Mouse (Mus musculus): Measurements from ENCODE around the gene Lrrc47. TPM values are rescaled to one million over a fixed set of nuclear protein-coding genes. Genes with fewer than 3 reads are reported as not detected.

The Lrrc47 gene
- polyA plus RNA-seq (2015; fragmentation: Illumina TruSeq; extraction: RNeasy Lipid Tissue Mini Kit (QIAGEN cat#74804); ENCODE audit: low read depth, low replicate concordance): 30.7 TPM

DNA sequence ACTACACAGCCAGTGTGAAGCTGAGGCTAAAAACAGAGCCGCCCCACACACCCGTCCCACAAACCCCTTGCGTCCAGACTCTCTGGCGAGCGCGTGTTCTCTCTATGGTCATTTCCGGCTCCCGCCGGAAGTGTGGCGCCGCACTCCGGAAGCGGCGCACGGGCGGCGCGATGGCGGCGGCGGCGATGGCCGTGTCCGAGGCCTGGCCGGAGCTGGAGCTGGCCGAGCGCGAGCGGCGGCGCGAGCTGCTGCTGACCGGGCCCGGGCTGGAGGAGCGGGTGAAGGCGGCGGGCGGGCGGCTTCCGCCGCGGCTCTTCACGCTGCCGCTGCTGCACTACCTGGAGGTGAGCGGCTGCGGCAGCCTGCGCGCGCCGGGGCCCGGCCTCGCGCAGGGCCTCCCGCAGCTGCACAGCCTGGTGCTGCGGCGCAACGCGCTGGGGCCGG is at the start of gene Lrrc47:
Lrrc47 (plus strand) TSS at position 86 of the 444 bp plus-strand sequence.

DNA sequence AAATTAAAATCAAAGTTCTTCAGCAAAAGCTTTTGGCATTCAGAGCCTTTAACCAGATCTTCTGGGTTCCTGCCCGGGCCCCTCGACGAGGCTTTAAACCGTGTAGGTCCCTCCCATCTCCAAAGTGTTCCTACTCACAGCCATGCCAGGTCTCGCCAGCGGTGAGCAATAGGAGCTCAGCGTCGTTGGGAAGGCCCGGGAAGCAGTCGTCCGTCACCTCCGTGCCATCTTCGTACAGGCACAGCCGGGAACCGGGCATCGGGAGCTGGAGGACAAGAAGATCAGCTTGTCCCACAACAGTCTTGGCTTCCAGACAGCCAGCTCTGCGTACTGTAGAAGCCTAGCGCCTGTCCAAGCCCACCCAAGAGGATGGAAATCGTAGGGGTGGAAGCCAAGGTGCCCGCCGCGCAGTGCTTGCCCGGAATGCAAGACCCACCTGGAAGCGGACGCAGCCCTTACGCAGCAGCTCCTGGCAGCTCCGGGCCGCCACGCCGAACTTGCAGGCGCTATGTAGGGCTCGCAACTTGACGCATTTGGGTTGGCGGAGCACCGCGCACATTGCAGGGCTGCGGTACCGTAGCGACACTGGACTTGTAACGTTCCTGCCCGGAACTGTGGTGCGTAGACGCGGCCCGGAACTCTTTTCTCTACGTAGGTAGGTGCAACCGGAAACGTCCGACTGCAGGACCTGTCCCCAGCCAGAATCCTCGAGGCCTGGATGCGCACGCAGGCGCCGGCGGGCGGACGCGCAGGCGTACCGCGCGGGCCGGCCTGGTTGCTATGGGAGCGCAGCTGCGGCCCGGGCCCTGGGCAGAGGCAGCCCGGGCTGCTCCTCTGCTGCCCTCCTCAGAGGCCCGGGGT is 36.9 kb upstream of the Lrrc47 start, which contains the start of the genes Dffb and Cep104:
Dffb (minus strand) TSS at position 696 of the 861 bp plus-strand sequence.
Cep104 (plus strand) TSS at position 764 of the 861 bp plus-strand sequence.

DNA sequence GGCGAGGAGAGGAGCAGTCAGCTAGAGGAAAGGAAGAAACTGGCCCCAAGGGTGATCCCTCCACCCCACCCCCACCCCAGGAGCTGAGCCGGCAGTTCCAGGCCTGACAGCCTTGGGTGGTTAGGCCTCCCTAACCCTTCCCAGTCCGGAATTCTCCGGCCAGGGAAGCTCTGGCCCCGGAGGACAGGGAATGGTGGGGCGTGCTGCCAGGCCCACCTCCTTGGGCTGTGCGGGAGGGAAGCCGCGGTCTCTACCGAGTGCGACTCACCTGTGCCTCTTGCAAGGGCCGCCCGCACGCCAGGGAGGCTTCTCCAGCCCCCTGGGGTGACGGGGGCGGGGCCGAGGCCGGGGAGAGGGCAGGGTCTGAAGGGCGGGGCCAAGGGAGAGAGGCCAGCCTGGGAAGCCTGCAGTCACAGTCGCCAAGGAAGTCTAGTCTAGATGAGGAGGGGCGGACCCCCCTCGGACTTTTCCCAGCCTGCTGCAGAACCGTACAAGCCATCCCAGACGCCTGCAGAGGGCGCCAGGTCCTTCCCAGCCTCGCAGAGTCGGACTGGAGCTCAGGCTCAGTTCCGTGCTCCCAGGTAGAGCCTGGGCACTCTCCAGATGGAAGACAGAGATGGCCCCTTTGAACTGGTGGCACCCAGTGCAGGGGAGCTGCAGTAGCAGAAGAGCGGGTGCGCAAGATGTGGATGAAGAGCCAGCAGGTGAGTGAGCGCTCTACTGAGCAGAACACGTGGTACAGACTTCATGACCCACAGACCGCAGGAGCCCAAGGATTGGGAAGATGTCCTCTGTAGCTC is 14.3 kb downstream of the Lrrc47 start, which contains the start of gene Smim1:
Smim1 (minus strand) TSS at position 590 of the 800 bp plus-strand sequence.

DNA sequence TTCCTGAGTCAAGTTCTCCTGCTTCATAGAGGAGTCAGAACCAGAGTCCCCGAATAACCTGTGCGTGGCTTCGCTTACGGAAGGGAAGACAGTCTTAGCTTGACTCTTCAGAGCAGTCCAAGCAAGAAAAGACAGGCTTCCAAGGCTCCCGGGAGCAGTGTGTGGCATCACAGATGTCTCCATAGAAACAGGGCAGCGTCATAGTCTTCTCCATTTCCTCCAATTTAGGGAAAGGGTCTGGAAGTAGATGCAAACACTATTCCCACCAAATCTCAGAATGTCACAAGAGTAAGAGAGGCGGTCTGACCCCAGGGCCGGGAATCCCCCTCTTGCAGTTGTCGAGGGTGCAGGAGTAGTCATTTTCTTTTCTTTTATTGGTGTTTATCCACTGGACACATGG is 31.0 kb downstream of the Lrrc47 start, which contains the start of gene Ccdc27:
Ccdc27 (minus strand) TSS at position 101 of the 400 bp plus-strand sequence.

Other genes with a start within 250 kb of the Lrrc47 start
- gene A430005L14Rik, start 54.5 kb upstream of the Lrrc47 start, polyA plus RNA-seq (2015; fragmentation: Illumina TruSeq; extraction: RNeasy Lipid Tissue Mini Kit (QIAGEN cat#74804); ENCODE audit: low read depth, low replicate concordance): 38.3 TPM
- 13.8 TPM for gene Dffb, start 36.6 kb upstream of the Lrrc47 start, polyA plus RNA-seq (2015; fragmentation: Illumina TruSeq; extraction: RNeasy Lipid Tissue Mini Kit (QIAGEN cat#74804); ENCODE audit: low read depth, low replicate concordance)
- gene Cep104, start 36.5 kb upstream of the Lrrc47 start, polyA plus RNA-seq (2015; fragmentation: Illumina TruSeq; extraction: RNeasy Lipid Tissue Mini Kit (QIAGEN cat#74804); ENCODE audit: low read depth, low replicate concordance): 19.4 TPM
- gene Smim1, start 14.5 kb downstream of the Lrrc47 start, polyA plus RNA-seq (2015; fragmentation: Illumina TruSeq; extraction: RNeasy Lipid Tissue Mini Kit (QIAGEN cat#74804); ENCODE audit: low read depth, low replicate concordance): 23.3 TPM
- gene Ccdc27, start 30.9 kb downstream of the Lrrc47 start, polyA plus RNA-seq (2015; fragmentation: Illumina TruSeq; extraction: RNeasy Lipid Tissue Mini Kit (QIAGEN cat#74804); ENCODE audit: low read depth, low replicate concordance): not detected
- gene Trp73, start 128.5 kb downstream of the Lrrc47 start, polyA plus RNA-seq (2015; fragmentation: Illumina TruSeq; extraction: RNeasy Lipid Tissue Mini Kit (QIAGEN cat#74804); ENCODE audit: low read depth, low replicate concordance): 0.73 TPM
- gene Wrap73, start 130.6 kb downstream of the Lrrc47 start, polyA plus RNA-seq (2015; fragmentation: Illumina TruSeq; extraction: RNeasy Lipid Tissue Mini Kit (QIAGEN cat#74804); ENCODE audit: low read depth, low replicate concordance): 30.0 TPM
- gene Tprgl, start 148.9 kb downstream of the Lrrc47 start, polyA plus RNA-seq (2015; fragmentation: Illumina TruSeq; extraction: RNeasy Lipid Tissue Mini Kit (QIAGEN cat#74804); ENCODE audit: low read depth, low replicate concordance): 247 TPM
- gene Megf6, start 159.0 kb downstream of the Lrrc47 start, polyA plus RNA-seq (2015; fragmentation: Illumina TruSeq; extraction: RNeasy Lipid Tissue Mini Kit (QIAGEN cat#74804); ENCODE audit: low read depth, low replicate concordance): 1.6 TPM

Measured in brain, adult 10 weeks (tissue).